Mouse (Mus musculus): ENCODE measurements at regions not wholly inside any gene's neighbourhood (a gene's known extent, or its start where the extent isn't known, plus 50 kb on each side); places are given as distances from the start of the nearest gene placed in this dataset.

DNA sequence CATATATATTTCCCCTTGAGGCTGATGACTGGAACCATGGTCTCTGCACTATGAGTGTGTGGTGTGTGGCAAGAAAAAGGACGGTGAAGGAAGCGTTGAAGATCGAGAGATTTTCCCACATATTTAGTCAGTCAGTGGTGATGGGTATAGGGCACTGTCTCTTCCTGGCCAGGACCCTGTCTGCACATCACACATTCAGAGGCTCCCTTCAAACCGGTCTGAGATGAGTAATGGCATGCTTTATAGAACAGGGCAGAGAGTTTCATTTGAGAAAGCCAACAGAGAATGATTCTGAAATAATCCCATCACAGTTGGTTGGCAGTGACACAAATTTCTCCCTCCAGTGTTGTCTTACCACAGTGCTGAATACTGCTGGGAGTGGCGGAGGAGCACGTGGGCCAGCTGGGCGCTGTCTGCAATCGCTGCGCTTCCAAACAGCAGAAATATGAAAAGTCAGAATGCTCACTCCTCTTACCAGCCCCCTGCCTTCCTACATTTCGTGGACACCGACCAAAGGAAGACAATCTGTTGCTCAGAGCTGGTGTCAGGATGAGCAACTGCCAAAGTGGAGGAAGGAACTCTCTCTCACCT, 77.2 kb upstream of the Rapgef5 start:
- DNase-seq, result no peak

DNA sequence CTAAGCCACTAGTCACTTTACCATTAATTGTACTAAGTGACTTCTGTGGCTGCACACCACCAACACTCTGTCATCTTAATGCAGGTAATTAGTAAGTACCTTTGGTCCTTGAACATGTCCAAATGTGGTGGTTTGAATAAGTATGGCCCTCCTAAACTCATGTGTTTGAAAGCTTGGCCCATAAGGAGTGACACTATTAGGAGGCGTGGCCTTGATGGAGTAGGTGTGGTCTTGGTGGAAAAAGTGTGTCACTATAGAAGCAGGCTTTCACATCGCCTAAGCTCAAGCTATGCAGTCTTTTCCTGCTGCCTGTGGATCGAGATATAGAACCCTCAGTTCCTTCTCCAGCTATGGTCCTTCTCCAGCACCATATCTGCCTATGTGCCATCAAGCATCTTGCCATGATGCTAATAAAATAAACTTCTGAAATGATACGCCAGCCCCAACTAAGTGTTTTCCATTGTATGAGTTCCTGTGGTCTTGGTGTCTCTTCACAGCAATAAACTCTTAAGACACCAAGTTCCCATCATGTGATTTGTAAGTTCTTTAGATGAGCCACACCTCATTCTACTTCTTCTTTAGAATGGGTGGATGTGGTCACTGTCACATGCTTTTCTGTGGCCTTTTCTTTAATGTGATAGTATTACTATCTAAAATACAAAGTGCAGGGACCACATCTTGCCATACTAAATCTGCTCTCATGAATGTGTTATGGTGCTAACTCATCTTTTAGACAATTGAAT, 71.9 kb upstream of the Rapgef5 start:
- no peak for DNase-seq

GRCm38 (mm10) chr12:117447223-117447622, 69.1 kb upstream of the Rapgef5 start:
- DNase-seq, result no peak

GRCm38 (mm10) chr12:117447843-117448728, 68.2 kb upstream of the Rapgef5 start:
- DNase-seq, result no peak

DNA sequence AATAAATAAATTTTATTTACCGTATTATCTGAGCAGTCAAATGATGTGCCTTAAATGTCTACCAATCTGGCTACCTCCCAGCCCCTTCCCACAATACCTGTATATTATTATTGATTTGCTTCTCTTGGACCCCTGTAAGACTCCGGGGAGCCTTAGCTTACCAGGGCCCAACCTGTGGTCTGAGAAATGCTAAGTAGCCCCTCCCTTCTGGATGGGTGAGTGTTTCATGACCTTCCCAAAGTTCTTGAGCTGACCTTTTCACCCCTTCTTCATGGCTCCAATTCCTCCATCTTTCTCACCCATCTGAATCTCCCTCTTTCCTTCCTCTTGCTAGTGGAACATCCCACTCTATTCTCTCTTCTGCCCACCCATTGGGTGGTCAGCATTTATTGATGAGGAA, 67.2 kb upstream of the Rapgef5 start:
- no peak for DNase-seq

- no peak for DNase-seq
Measured at GRCm38 (mm10) chr12:117450106-117450505, 66.2 kb upstream of the Rapgef5 start.

DNA sequence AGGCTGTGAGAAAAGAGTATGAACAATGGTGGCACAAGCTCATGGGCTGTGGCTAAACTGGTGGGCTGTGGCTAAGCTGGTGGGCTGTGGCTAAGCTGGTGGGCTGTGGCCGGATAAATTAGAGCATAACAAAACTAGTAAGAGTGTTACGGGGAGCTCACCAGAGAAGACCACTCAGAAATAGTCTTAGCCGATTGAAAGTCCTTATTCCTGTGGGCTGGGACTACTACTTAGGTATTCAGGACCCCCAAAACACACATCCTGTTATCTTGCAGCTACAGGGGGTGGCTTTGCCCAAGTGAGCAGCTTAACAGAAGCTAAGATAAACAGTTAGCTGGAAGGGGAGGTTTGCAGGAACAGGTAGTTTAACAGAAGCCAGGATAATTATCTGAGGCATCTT, 65.4 kb upstream of the Rapgef5 start:
- no peak for DNase-seq

DNA sequence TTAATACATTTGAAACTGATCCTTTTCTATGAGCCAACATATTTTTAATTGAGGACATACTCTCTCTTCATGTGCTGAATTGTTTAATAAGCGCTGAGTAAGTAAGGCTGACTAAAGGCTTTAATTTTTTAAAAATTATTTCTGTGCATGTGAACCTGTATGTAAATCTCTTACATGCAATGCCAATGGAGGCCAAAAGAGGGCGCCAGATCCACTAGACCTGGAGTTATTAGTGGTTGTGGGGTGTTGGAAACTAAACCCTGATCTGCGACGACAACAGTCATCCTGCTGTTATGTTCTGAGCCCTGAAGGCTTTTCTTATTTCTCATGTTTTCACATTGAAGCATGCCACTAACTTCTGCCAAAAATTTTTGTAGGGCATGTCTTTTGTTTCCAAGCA, 64.8 kb upstream of the Rapgef5 start:
- DNase-seq, result no peak

- DNase-seq, result no peak
Measured at GRCm38 (mm10) chr12:117455800-117456199, 60.5 kb upstream of the Rapgef5 start.

GRCm38 (mm10) chr12:117458132-117459070, 57.9 kb upstream of the Rapgef5 start:
- no peak for DNase-seq

- DNase-seq, result no peak
Measured at GRCm38 (mm10) chr12:117459541-117459940, 56.7 kb upstream of the Rapgef5 start.

DNA sequence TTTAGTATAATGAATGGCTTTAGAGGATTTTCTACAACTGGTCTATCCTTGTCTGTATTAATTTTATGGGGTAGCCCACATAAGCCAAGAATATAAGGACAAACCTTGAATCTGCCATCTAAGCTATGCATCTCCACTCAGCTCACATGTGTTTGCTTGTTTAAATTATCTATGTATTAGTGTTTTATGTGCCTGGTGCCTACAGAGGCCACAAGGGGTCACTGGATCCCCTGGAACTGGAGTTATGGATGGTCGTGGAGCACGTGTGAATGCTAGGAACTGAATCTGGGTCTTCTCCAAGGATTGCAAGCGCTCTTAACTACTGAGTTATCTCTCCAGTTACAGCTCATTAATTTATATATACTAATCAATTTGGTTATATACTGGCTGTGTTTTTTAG, 51.1 kb upstream of the Rapgef5 start:
- DNase-seq, result no peak

DNA sequence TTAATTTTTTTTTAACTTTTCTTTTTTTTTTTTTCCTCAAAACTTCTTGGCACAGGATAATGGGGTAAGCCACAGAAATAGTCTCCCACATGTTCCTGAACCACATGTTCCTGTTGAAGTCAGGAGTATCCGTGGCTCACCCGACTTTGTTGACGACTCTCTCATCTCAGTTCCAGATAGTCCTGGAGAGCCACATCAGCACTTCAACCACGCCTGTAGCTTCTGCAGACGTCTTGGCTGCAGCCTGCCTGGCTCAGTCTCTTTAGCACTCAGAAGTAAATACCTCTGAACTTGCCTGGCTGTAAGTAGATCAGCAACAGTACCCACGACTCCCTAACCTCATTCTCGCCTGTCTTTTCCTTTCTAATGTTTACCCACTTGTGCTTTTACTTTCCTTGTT, 50.3 kb upstream of the Rapgef5 start:
- DNase-seq, result no peak
